Mouse (Mus musculus) ES-E14 (cell line): ENCODE data around the gene Ttc27. TPM values are rescaled to one million over a fixed set of nuclear protein-coding genes. Genes with fewer than 3 reads are reported as not detected.
A peak's percentile ranks its signal among the peaks of the same experiment; 100 is the strongest.

ENCODE experiments used
- DNase-seq: peaks from one replicate; pipeline ENCODE4 v3.0.0-alpha.2; 2013; ENCODE audit warnings: low read depth, low spot score
- H3K27ac ChIP-seq: 2 replicates; pipeline ENCODE4 v1.5.1; 2012; ENCODE audit warnings: low read depth, mild to moderate bottlenecking, low read length, moderate library complexity, mixed read lengths; ENCODE audit not compliant: poor library complexity, insufficient read depth, severe bottlenecking
- H3K36me3 ChIP-seq: 2 replicates; pipeline ENCODE4 v1.6.1; 2012; ENCODE audit warnings: mild to moderate bottlenecking, low read length, moderate library complexity, mixed read lengths; ENCODE audit not compliant: control insufficient read depth, poor library complexity, insufficient read depth, severe bottlenecking
- H3K4me1 ChIP-seq, 2 experiments: fragments of 150-350 bp in 1 of 2; sonication (generic) in 1 of 2; 2 replicates each; pipeline ENCODE4 v1.6.1; 2012; ENCODE audit warnings: low read length in 2 of 2, mild to moderate bottlenecking in 1 of 2, mixed read lengths in 1 of 2; ENCODE audit not compliant: control insufficient read depth in 2 of 2, insufficient read depth in 2 of 2, poor library complexity in 1 of 2
- H3K4me3 ChIP-seq, 2 experiments: fragments of 150-350 bp in 1 of 2; sonication (generic) in 1 of 2; 2 replicates each; pipeline ENCODE4 v1.5.1; 2012; ENCODE audit warnings: low read length in 2 of 2, low read depth in 1 of 2, mild to moderate bottlenecking in 1 of 2, mixed read lengths in 1 of 2; ENCODE audit not compliant: insufficient read depth in 1 of 2, poor library complexity in 1 of 2, severe bottlenecking in 1 of 2
- H3K9ac ChIP-seq: 2 replicates; pipeline ENCODE4 v1.6.1; 2012; ENCODE audit warnings: low read depth, mild to moderate bottlenecking, low read length, mixed read lengths; ENCODE audit not compliant: poor library complexity, insufficient read depth, severe bottlenecking
- H3K9me3 ChIP-seq: fragments of 150-350 bp; sonication (generic); 2 replicates; pipeline ENCODE4 v1.6.1; 2012; ENCODE audit warnings: low read depth, mild to moderate bottlenecking, low read length; ENCODE audit not compliant: control insufficient read depth, insufficient read depth
- CHD2 ChIP-seq: IDR thresholded peaks from 2 replicates; pipeline ENCODE4 v1.6.1; 2014; ENCODE audit warnings: mild to moderate bottlenecking, low read depth, low read length, inconsistent platforms
- HCFC1 ChIP-seq: IDR thresholded peaks from 2 replicates; pipeline ENCODE4 v1.6.1; 2012; ENCODE audit warnings: low read length, inconsistent platforms, borderline replicate concordance; ENCODE audit not compliant: insufficient read depth
- MAFK ChIP-seq: IDR thresholded peaks from 2 replicates; pipeline ENCODE4 v1.6.1; 2014; ENCODE audit warnings: mild to moderate bottlenecking, low read depth, low read length, inconsistent platforms; ENCODE audit not compliant: insufficient read depth
- ZC3H11A ChIP-seq: IDR thresholded peaks from 2 replicates; pipeline ENCODE4 v1.6.1; 2012; ENCODE audit warnings: low read depth, mild to moderate bottlenecking, inconsistent platforms, low read length, borderline replicate concordance
- ZNF384 ChIP-seq: IDR thresholded peaks from 2 replicates; pipeline ENCODE4 v1.6.1; 2012; ENCODE audit warnings: low read depth, low read length, inconsistent platforms
- in situ Hi-C, 2 experiments: fragments of 600-800 bp; cut with MboI; formaldehyde crosslinking; loops; one replicate each; pipeline ENCODE4 v1.15.1; 2025; ENCODE audit warnings: low sequenced_read_pairs in 2 of 2, inconsistent platforms in 1 of 2; ENCODE audit not compliant: unreplicated experiment in 2 of 2
- total RNA-seq: library from RNA; depleted of rRNA; stranded (reverse); fragments of 300-350 nt; gene quantifications from 2 replicates; pipeline ENCODE4 v1.2.3, GENCODE M21; 2012

The Ttc27 gene
- total RNA-seq, 1 experiment = 52.3 TPM

DNA sequence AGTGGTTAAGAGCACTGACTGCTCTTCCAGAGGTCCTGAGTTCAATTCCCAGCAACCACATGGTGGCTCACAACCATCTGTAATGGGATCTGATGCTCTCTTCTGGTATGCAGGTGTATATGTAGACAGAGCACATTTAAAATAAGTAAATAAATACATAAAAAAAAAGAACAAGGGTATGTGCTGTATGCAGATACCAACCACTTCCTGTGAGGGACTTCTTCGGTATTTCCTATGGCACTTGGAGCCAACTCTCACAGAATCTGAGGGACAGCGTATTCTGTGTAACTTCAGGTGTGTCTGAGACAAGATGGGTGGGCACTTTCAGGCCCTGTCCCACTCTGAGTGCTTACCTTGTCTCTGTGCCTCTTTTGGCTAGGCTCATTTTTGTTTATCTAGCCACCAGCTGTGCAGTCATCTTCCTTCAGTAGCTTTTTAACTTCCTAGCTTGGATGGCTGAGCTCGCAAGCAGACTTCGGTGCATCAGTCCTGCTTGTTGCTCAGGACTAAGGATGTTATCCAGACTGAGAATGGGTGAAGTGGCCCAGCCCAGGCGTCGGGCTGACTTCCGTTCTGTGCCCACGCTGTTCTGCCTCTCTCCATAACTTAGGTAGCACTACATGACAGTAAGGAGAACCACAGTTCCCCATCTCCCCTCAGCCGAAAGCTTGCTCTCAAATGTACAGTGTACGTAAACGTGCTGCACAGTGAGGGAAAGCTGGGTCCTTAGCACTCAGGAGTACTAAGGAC is 37.0 kb downstream of the Ttc27 start:
- peaks cover 4% of the 10 kb centered on the region; the same call in 1 of the 2 replicates for H3K36me3 ChIP-seq
- no peak overlapping the region for H3K27ac ChIP-seq
- no peak overlapping the region for H3K9ac ChIP-seq
- H3K9me3 ChIP-seq = no peaks in the 10 kb centered on the region
- no peak for DNase-seq
- in situ Hi-C loops = no loop called here
- TF ChIP-seq ZC3H11A (no peak), MAFK (no peak), CHD2 (no peak), ZNF384 (no peak), HCFC1 (no peak)
- no peaks in the 10 kb centered on the region for H3K4me1 ChIP-seq
- H3K4me3 ChIP-seq = no peak overlapping the region

DNA sequence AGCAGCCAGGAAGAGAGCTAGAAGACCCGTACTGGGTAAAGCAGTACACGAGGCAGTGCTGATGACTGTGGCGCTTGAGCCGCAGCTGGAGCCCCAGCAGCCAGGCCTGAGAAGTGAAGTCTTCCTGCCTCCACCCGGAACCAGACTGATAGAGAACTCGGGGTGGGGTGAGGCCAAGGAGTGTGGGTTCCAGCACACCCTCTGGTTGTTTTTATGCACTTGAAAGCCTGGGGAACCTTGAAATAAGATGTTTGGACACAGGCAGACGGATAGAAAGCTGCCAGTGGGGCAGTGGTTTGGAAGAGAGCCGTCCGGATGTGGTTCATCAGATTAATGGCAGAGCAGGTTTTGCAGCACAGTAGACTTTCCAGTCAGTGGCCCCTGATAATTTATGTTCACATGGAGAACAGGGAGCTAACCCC is 51.9 kb downstream of the Ttc27 start:
- peaks cover 5% of the 10 kb centered on the region; the same call in 1 of the 2 replicates for H3K36me3 ChIP-seq
- H3K4me3 ChIP-seq = no peak overlapping the region
- H3K9me3 ChIP-seq = no peaks in the 10 kb centered on the region
- TF ChIP-seq MAFK = no peak
- TF ChIP-seq ZNF384 = no peak
- no peak for TF ChIP-seq CHD2
- TF ChIP-seq HCFC1 = no peak
- TF ChIP-seq ZC3H11A = no peak
- in situ Hi-C loops = no loop called here
- DNase-seq = no peak
- H3K27ac ChIP-seq = no peak overlapping the region
- H3K9ac ChIP-seq = no peak overlapping the region
- peaks cover 2 to 7% of the 10 kb centered on the region in 2 experiments; a peak in 2 of 4 replicates for H3K4me1 ChIP-seq

DNA sequence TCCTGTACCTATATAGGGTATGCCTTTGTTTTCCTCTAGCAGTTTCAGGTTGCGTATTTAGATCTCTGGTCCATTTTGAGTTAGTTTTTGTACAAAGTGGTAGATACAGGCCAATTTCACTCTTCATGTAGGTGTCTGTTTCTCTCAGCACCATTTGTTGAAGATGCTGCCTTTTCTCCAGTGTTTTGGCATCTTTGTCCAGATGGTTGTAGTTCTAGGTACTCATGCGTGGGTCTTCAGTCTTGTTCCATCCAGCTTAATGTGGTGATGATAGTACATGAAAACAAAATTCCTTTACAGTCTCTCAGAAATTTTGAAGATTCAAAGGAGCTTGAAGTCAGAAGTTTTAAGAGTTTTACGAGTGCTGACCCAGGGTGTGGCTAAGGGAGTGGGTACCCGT is 54.8 kb downstream of the Ttc27 start:
- Histone ChIP-seq H3K4me3 (no peak overlapping the region), H3K9me3 (no peaks in the 10 kb centered on the region), H3K27ac (no peak overlapping the region), H3K9ac (no peak overlapping the region), H3K36me3 (peaks cover 5% of the 10 kb centered on the region; the same call in 1 of the 2 replicates), H3K4me1 (peaks cover 2 to 11% of the 10 kb centered on the region in 2 experiments; a peak in 2 of 4 replicates)
- DNase-seq = no peak
- in situ Hi-C loops = no loop called here
- TF ChIP-seq MAFK (no peak), ZNF384 (no peak), HCFC1 (no peak), ZC3H11A (no peak), CHD2 (no peak)

- in situ Hi-C loops = no loop called here
- TF ChIP-seq HCFC1 (no peak), ZC3H11A (no peak), CHD2 (no peak), ZNF384 (no peak), MAFK (no peak)
- H3K9me3 ChIP-seq = no peaks in the 10 kb centered on the region
- peaks cover 2 to 11% of the 10 kb centered on the region in 2 experiments; a peak in 2 of 4 replicates for H3K4me1 ChIP-seq
- DNase-seq = peak; percentile 13
- no peak overlapping the region; the same call in 1 of the 2 replicates for H3K9ac ChIP-seq
- H3K27ac ChIP-seq = peak overlapping the region; percentile 84
- no peak overlapping the region for H3K4me3 ChIP-seq
- peaks cover 5% of the 10 kb centered on the region for H3K36me3 ChIP-seq
Measured at GRCm38 (mm10) chr17:74773556-74773955, 56.0 kb downstream of the Ttc27 start.
